Mouse (Mus musculus): ENCODE data around the gene Gde1. TPM values are rescaled to one million over a fixed set of nuclear protein-coding genes. Genes with fewer than 3 reads are reported as not detected.

Gde1 gene
- total RNA-seq, 1 experiment: 57.6 TPM

DNA sequence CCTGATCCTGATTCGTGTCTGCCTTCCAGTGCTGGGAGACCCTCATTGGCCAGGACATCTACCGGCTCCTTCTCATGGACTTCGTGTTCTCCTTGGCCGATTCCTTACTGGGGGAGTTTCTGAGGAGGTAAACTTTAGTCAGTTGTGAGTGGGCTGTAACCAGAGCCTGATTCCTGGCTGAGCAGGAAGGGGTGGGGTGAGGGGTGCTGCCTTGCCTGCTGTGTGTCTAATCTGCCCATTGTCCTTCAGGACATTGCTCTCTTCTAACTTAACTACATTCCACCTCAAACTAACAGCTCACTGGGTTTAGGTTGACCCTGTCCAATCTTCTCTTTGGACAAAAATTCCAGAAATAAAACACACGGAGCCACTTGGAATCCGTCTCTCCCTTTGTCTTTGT, 48.8 kb downstream of the Gde1 start:
- no peak for TF ChIP-seq ZC3H11A (IDR thresholded peaks at IDR 0.05; ENCODE audit: borderline replicate concordance, low read depth, low read length)
- TF ChIP-seq ZNF384 (IDR thresholded peaks at IDR 0.05; ENCODE audit: low read depth, low read length): no peak
- no peak for TF ChIP-seq MAFK (IDR thresholded peaks at IDR 0.05; ENCODE audit: insufficient read depth, low read depth, low read length)
- no peak for TF ChIP-seq CHD2 (IDR thresholded peaks at IDR 0.05; ENCODE audit: low read depth, low read length)
- no peak for TF ChIP-seq HCFC1 (IDR thresholded peaks at IDR 0.05; ENCODE audit: borderline replicate concordance, insufficient read depth, low read length)
- in situ Hi-C loops (cut with MboI; ENCODE audit: low sequenced_read_pairs in 2 of 2, unreplicated experiment in 2 of 2): no loop called here
- H3K9me3 ChIP-seq (ENCODE audit: control insufficient read depth, insufficient read depth, low read depth, low read length): no peaks in the 10 kb centered on the region
- H3K27ac ChIP-seq (ENCODE audit: insufficient read depth, low read depth, low read length, poor library complexity, severe bottlenecking): 0 out of 2 replicates have a peak overlapping the region, but pooled peaks have one; percentile 33
- DNase-seq (ENCODE audit: low read depth, low spot score): no peak
- H3K36me3 ChIP-seq (ENCODE audit: control insufficient read depth, insufficient read depth, low read length, poor library complexity, severe bottlenecking): no peaks in the 10 kb centered on the region
- peaks cover 4 to 31% of the 10 kb centered on the region in 2 experiments; a peak in 3 of 4 replicates for H3K4me1 ChIP-seq (ENCODE audit: control insufficient read depth in 2 of 2, insufficient read depth in 2 of 2, low read length in 2 of 2, poor library complexity in 1 of 2)
- no peak overlapping the region for H3K9ac ChIP-seq (ENCODE audit: insufficient read depth, low read depth, low read length, poor library complexity, severe bottlenecking)
- 0 out of 4 replicates have a peak overlapping the region, but pooled peaks of 1 of the 2 experiments have one; percentile 9 for H3K4me3 ChIP-seq (ENCODE audit: insufficient read depth in 1 of 2, low read depth in 1 of 2, low read length in 2 of 2, poor library complexity in 1 of 2, severe bottlenecking in 1 of 2)

DNA sequence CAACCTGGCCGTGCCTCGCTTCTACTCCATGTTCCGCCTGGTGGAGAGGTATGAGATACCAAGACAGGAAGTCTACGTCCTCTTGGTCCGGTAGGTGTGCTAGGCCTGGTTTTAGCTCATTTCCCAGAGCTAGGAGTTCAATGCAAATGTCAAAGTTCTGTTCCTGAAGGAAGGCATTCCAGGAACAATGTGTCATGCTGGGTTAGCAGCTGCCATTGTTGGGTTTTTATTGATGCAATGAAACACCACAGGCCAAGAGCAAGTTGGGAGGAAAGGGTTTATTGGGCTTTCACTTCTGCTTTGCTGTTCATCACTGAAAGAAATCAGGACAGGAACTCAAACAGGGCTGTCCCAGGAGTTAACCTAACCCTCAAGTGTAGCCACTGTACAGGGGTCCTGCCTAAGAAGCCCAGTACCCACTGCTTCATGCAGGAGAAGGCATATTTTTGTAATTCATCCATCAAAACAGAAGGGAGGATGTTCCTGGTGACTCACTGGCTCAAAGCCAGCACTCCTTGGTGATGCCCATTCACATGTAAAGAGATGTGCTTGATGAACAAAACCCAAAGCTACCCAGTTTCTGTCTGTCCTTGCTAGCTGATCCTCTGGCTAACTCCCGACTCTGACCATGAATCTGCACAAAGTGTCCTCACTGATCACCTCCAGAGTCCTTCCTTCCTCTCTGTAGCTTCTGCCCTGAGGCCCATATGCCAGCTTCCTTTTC, 52.8 kb downstream of the Gde1 start:
- Histone ChIP-seq H3K4me3 (ENCODE audit: insufficient read depth in 1 of 2, low read depth in 1 of 2, low read length in 2 of 2, poor library complexity in 1 of 2, severe bottlenecking in 1 of 2) (no peak overlapping the region), H3K9ac (ENCODE audit: insufficient read depth, low read depth, low read length, poor library complexity, severe bottlenecking) (no peak overlapping the region), H3K27ac (ENCODE audit: insufficient read depth, low read depth, low read length, poor library complexity, severe bottlenecking) (peak overlapping the region; percentile 15), H3K36me3 (ENCODE audit: control insufficient read depth, insufficient read depth, low read length, poor library complexity, severe bottlenecking) (no peaks in the 10 kb centered on the region), H3K9me3 (ENCODE audit: control insufficient read depth, insufficient read depth, low read depth, low read length) (no peaks in the 10 kb centered on the region), H3K4me1 (ENCODE audit: control insufficient read depth in 2 of 2, insufficient read depth in 2 of 2, low read length in 2 of 2, poor library complexity in 1 of 2) (peaks cover 4 to 19% of the 10 kb centered on the region in 2 experiments; a peak in 3 of 4 replicates)
- no peak for TF ChIP-seq MAFK (IDR thresholded peaks at IDR 0.05; ENCODE audit: insufficient read depth, low read depth, low read length)
- no peak for TF ChIP-seq HCFC1 (IDR thresholded peaks at IDR 0.05; ENCODE audit: borderline replicate concordance, insufficient read depth, low read length)
- TF ChIP-seq ZNF384 (IDR thresholded peaks at IDR 0.05; ENCODE audit: low read depth, low read length): no peak
- no peak for TF ChIP-seq CHD2 (IDR thresholded peaks at IDR 0.05; ENCODE audit: low read depth, low read length)
- TF ChIP-seq ZC3H11A (IDR thresholded peaks at IDR 0.05; ENCODE audit: borderline replicate concordance, low read depth, low read length): no peak
- no peak for DNase-seq (ENCODE audit: low read depth, low spot score)
- in situ Hi-C loops (cut with MboI; ENCODE audit: low sequenced_read_pairs in 2 of 2, unreplicated experiment in 2 of 2): no loop called here

DNA sequence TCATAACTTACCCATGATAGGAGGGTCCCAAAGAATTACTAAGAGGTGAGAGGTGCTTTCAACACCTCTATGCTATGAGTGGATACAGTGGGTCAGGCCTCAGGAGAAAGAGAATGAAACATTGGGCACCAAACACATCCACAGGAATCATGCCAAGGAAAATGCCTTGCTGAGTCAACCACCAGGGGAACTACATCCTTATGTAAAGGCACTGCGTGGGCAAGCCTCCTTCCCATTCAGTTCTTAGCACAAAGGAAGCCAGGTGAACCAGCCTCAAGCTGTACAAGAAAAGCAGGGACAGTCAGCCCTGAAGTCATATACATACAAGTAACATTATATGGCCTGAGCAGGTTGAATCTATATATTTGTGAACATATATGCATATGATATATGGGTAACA, 54.7 kb downstream of the Gde1 start:
- no peak for DNase-seq (ENCODE audit: low read depth, low spot score)
- no peak for TF ChIP-seq HCFC1 (IDR thresholded peaks at IDR 0.05; ENCODE audit: borderline replicate concordance, insufficient read depth, low read length)
- no peak for TF ChIP-seq CHD2 (IDR thresholded peaks at IDR 0.05; ENCODE audit: low read depth, low read length)
- Histone ChIP-seq H3K27ac (ENCODE audit: insufficient read depth, low read depth, low read length, poor library complexity, severe bottlenecking) (no peak overlapping the region), H3K36me3 (ENCODE audit: control insufficient read depth, insufficient read depth, low read length, poor library complexity, severe bottlenecking) (no peaks in the 10 kb centered on the region), H3K4me3 (ENCODE audit: insufficient read depth in 1 of 2, low read depth in 1 of 2, low read length in 2 of 2, poor library complexity in 1 of 2, severe bottlenecking in 1 of 2) (no peak overlapping the region), H3K9ac (ENCODE audit: insufficient read depth, low read depth, low read length, poor library complexity, severe bottlenecking) (no peak overlapping the region), H3K4me1 (ENCODE audit: control insufficient read depth in 2 of 2, insufficient read depth in 2 of 2, low read length in 2 of 2, poor library complexity in 1 of 2) (peaks cover 0 to 13% of the 10 kb centered on the region in 2 experiments; a peak in 2 of 4 replicates), H3K9me3 (ENCODE audit: control insufficient read depth, insufficient read depth, low read depth, low read length) (no peaks in the 10 kb centered on the region)
- in situ Hi-C loops (cut with MboI; ENCODE audit: low sequenced_read_pairs in 2 of 2, unreplicated experiment in 2 of 2): no loop called here

DNA sequence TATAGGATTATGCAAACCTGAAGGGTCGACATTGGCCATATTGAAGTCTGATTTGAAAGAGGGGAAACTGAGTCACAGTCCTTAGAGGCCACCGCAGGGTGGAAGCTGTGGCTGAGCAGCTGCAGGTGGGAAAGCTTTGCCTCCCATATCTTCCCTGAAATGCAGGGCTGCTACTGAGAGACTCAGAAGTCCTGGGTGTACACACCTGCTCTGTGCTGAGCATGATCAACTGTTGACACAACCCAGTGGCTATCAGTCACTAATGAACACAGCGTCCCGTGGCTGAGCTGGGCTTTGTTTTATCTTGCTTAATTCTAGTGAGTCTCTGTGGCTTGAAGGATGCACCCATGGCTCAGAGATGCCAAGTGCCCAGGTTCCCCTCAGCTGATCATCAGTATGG, 55.5 kb downstream of the Gde1 start:
- Histone ChIP-seq H3K27ac (ENCODE audit: insufficient read depth, low read depth, low read length, poor library complexity, severe bottlenecking) (no peak overlapping the region), H3K9me3 (ENCODE audit: control insufficient read depth, insufficient read depth, low read depth, low read length) (no peaks in the 10 kb centered on the region), H3K4me1 (ENCODE audit: control insufficient read depth in 2 of 2, insufficient read depth in 2 of 2, low read length in 2 of 2, poor library complexity in 1 of 2) (peaks cover 0 to 13% of the 10 kb centered on the region in 2 experiments; a peak in 2 of 4 replicates), H3K9ac (ENCODE audit: insufficient read depth, low read depth, low read length, poor library complexity, severe bottlenecking) (no peak overlapping the region), H3K36me3 (ENCODE audit: control insufficient read depth, insufficient read depth, low read length, poor library complexity, severe bottlenecking) (no peaks in the 10 kb centered on the region), H3K4me3 (ENCODE audit: insufficient read depth in 1 of 2, low read depth in 1 of 2, low read length in 2 of 2, poor library complexity in 1 of 2, severe bottlenecking in 1 of 2) (no peak overlapping the region)
- no peak for DNase-seq (ENCODE audit: low read depth, low spot score)
- TF ChIP-seq ZNF384 (IDR thresholded peaks at IDR 0.05; ENCODE audit: low read depth, low read length) (no peak), CHD2 (IDR thresholded peaks at IDR 0.05; ENCODE audit: low read depth, low read length) (no peak), MAFK (IDR thresholded peaks at IDR 0.05; ENCODE audit: insufficient read depth, low read depth, low read length) (no peak), ZC3H11A (IDR thresholded peaks at IDR 0.05; ENCODE audit: borderline replicate concordance, low read depth, low read length) (no peak), HCFC1 (IDR thresholded peaks at IDR 0.05; ENCODE audit: borderline replicate concordance, insufficient read depth, low read length) (no peak)
- in situ Hi-C loops (cut with MboI; ENCODE audit: low sequenced_read_pairs in 2 of 2, unreplicated experiment in 2 of 2): no loop called here
